Mouse (Mus musculus) layer of hippocampus, postnatal 10 days (tissue): ENCODE measurements at regions not wholly inside any gene's neighbourhood (a gene's known extent, or its start where the extent isn't known, plus 50 kb on each side); places are given as distances from the start of the nearest gene placed in this dataset.

ENCODE experiments used
- microRNA-seq, 2 experiments: library from miRNA; unstranded; fragments of <30 nt; microRNA quantifications; one replicate each; pipeline ENCODE4 v1.2.0; 2021

Small RNAs in the stretch of these regions (microRNA-seq; reads per million reads assigned to microRNA genes)
- gene Mir30a, result 3,614 to 3,896 reads per million in 2 experiments
- 191 to 260 reads per million in 2 experiments for gene Mir30c-2
